Comparison of ENCODE assay signal across 10 mouse cellular contexts in the genomic region with DNA sequence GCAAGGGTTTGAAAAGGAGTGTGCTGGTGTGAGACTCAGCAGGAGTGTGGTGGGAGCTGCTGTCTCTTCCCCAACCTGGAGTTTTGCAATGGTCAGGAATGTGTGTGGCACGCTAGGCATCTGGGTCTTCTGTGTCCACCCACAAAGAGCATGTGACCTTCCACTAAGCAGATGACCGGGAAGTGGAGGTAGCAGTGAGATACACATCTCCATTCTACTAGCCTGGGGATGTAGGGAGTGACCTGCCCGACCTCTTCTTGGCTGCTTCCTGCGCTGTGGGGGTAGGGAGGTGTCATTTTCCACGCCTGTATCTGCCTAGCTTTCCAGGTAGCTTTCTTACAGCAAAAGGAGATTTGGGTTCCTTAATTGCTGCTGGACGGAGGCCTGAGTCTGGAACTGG. TPM values are rescaled to one million over a fixed set of nuclear protein-coding genes. Genes with fewer than 3 reads are reported as not detected.
DNase-seq lines count a peak whose midpoint lies in the region; ATAC-seq lines count a peak whose summit lies in the region.
"Had no signal": no experiment of that assay in that cellular context is flagged by ENCODE, and none has a peak within 500 bp of the region (broad histone marks: within the 10 kb centered on the region; RNA-seq: fewer than 3 reads in every experiment).

No protein-coding gene starts in this region.

- ATAC-seq in hindbrain, embryonic 13.5 days (ENCODE audit: low FRiP score) = no peak
- ATAC-seq in liver, embryonic 16.5 days (ENCODE audit: low read depth) = peak; percentile 67

- H3K36me3 ChIP-seq in hindbrain, embryonic 10.5 days = peaks cover 27% of the 10 kb centered on the region
- H3K36me3 ChIP-seq in hindbrain, embryonic 13.5 days = peaks cover 6% of the 10 kb centered on the region
- no peaks in the 10 kb centered on the region; the same call in 1 of the 2 replicates for H3K36me3 ChIP-seq in liver, embryonic 16.5 days (ENCODE audit: control insufficient read depth, insufficient read depth)

- no peak overlapping the region for H3K9ac ChIP-seq in hindbrain, embryonic 13.5 days
- H3K9ac ChIP-seq in liver, embryonic 16.5 days (ENCODE audit: low read depth, low read length) = no peak overlapping the region
- H3K9ac ChIP-seq: neural tube, embryonic 13.5 days had no signal

- no peak overlapping the region for H3K4me2 ChIP-seq in hindbrain, embryonic 13.5 days
- no peak overlapping the region for H3K4me2 ChIP-seq in liver, embryonic 16.5 days (ENCODE audit: low read depth, low read length)
- H3K4me2 ChIP-seq: neural tube, embryonic 13.5 days had no signal

- no peaks in the 10 kb centered on the region for H3K9me3 ChIP-seq in hindbrain, embryonic 10.5 days
- no peaks in the 10 kb centered on the region for H3K9me3 ChIP-seq in hindbrain, embryonic 13.5 days
- H3K9me3 ChIP-seq in liver, embryonic 16.5 days (replicated peaks; ENCODE audit: control insufficient read depth, low read length) = no peaks in the 10 kb centered on the region
- H3K9me3 ChIP-seq: neural tube, embryonic 13.5 days had no signal

- H3K4me1 ChIP-seq in hindbrain, embryonic 10.5 days (replicated peaks) = peaks cover 35% of the 10 kb centered on the region
- 0 out of 2 replicates have a peak, but pooled peaks cover 12% of the 10 kb centered on the region for H3K4me1 ChIP-seq in hindbrain, embryonic 13.5 days (replicated peaks)
- H3K4me1 ChIP-seq in liver, embryonic 16.5 days (ENCODE audit: control insufficient read depth, low read depth, low read length) = peaks cover 11% of the 10 kb centered on the region

- H3K27me3 ChIP-seq in hindbrain, embryonic 10.5 days (ENCODE audit: insufficient read depth, poor library complexity, severe bottlenecking) = no peaks in the 10 kb centered on the region
- no peaks in the 10 kb centered on the region for H3K27me3 ChIP-seq in hindbrain, embryonic 13.5 days
- no peaks in the 10 kb centered on the region for H3K27me3 ChIP-seq in liver, embryonic 16.5 days (ENCODE audit: control insufficient read depth, insufficient read depth, low read depth, low read length)
- H3K27me3 ChIP-seq: neural tube, embryonic 13.5 days had no signal

- DNase-seq in hindbrain, embryonic 10.5 days (ENCODE audit: low spot score) = no peak
- peak; percentile 88 for DNase-seq in R1 (ENCODE audit: low read depth, low spot score)
- peak; percentile 55 to 69 for DNase-seq in kidney, adult 8-10 months
- DNase-seq in spleen, adult 18-20 months = no peak
- no peak for DNase-seq in ovary, adult 18-20 months (ENCODE audit: low spot score)
- no peak for DNase-seq in thymus, postnatal 0 days (ENCODE audit: low spot score)

- WGBS in hindbrain, embryonic 10.5 days = 49% methylated on average over 6 of the region's 6 CpGs
- WGBS in hindbrain, embryonic 13.5 days = 68% methylated on average over 6 of the region's 6 CpGs
- whole genome bisulfite sequencing in liver, embryonic 16.5 days (ENCODE audit: insufficient replicate concordance) = 33% methylated on average over 6 of the region's 6 CpGs

- H3K4me3 ChIP-seq in hindbrain, embryonic 10.5 days = no peak overlapping the region
- H3K4me3 ChIP-seq in hindbrain, embryonic 13.5 days = no peak overlapping the region
- no peak overlapping the region for H3K4me3 ChIP-seq in liver, embryonic 16.5 days (ENCODE audit: low read depth, low read length)
- H3K4me3 ChIP-seq: layer of hippocampus, adult 2 months; neural tube, embryonic 13.5 days had no signal

- 0 out of 2 replicates have a peak overlapping the region, but pooled peaks have one; percentile 53 for H3K27ac ChIP-seq in hindbrain, embryonic 10.5 days
- H3K27ac ChIP-seq in hindbrain, embryonic 13.5 days = no peak overlapping the region
- peak overlapping the region; percentile 45; the same call in 1 of the 2 replicates for H3K27ac ChIP-seq in liver, embryonic 16.5 days (ENCODE audit: low read length)
- H3K27ac ChIP-seq: layer of hippocampus, adult 2 months; neural tube, embryonic 13.5 days had no signal

RNA-seq across cellular contexts. Expression of a gene that starts 10.9 kb away (rescaled TPM):
- polyA plus RNA-seq in hindbrain, embryonic 10.5 days (2016; fragmentation: Nextera tagmentation; extraction: Ambion mirVana) = 8.3 and 9.6 TPM in 2 replicates
- polyA plus RNA-seq in hindbrain, embryonic 13.5 days (2015; fragmentation: Nextera tagmentation; extraction: Ambion mirVana) = 3.0 and 3.8 TPM in 2 replicates
- polyA plus RNA-seq in liver, embryonic 16.5 days (2015; fragmentation: Nextera tagmentation; extraction: Ambion mirVana) = 0.60 and 0.96 TPM in 2 replicates
- 0.90 and 1.2 TPM in 2 replicates for polyA plus RNA-seq in thymus, postnatal 0 days (2015; fragmentation: Nextera tagmentation; extraction: Ambion mirVana)

RNA-seq across cellular contexts. Expression of a gene that starts 34.3 kb away (rescaled TPM):
- 9.1 and 11.8 TPM in 2 replicates for polyA plus RNA-seq in hindbrain, embryonic 10.5 days (2016; fragmentation: Nextera tagmentation; extraction: Ambion mirVana)
- 16.4 and 19.4 TPM in 2 replicates for polyA plus RNA-seq in hindbrain, embryonic 13.5 days (2015; fragmentation: Nextera tagmentation; extraction: Ambion mirVana)
- polyA plus RNA-seq in liver, embryonic 16.5 days (2015; fragmentation: Nextera tagmentation; extraction: Ambion mirVana) = 2.9 and 6.0 TPM in 2 replicates
- polyA plus RNA-seq in thymus, postnatal 0 days (2015; fragmentation: Nextera tagmentation; extraction: Ambion mirVana) = 30.6 and 33.2 TPM in 2 replicates

RNA-seq across cellular contexts. Expression of a gene that starts 51.2 kb away (rescaled TPM):
- polyA plus RNA-seq in hindbrain, embryonic 10.5 days (2016; fragmentation: Nextera tagmentation; extraction: Ambion mirVana) = 61.7 and 62.1 TPM in 2 replicates
- 65.5 and 69.7 TPM in 2 replicates for polyA plus RNA-seq in hindbrain, embryonic 13.5 days (2015; fragmentation: Nextera tagmentation; extraction: Ambion mirVana)
- polyA plus RNA-seq in liver, embryonic 16.5 days (2015; fragmentation: Nextera tagmentation; extraction: Ambion mirVana) = 21.6 and 26.4 TPM in 2 replicates
- polyA plus RNA-seq in thymus, postnatal 0 days (2015; fragmentation: Nextera tagmentation; extraction: Ambion mirVana) = 48.4 and 54.3 TPM in 2 replicates

Comparison
In these comparisons a context has a peak if more than half of its experiments do, and no peak if none do; other contexts are left out.
1. DNase-seq: peak in R1 (single experiment) and kidney, adult 8-10 months (2 of 2); none in hindbrain, embryonic 10.5 days (single experiment), spleen, adult 18-20 months (0 of 2), ovary, adult 18-20 months (single experiment) and thymus, postnatal 0 days (single experiment).